Mouse (Mus musculus): ENCODE measurements at regions not wholly inside any gene's neighbourhood (a gene's known extent, or its start where the extent isn't known, plus 50 kb on each side); places are given as distances from the start of the nearest gene placed in this dataset.
A peak's percentile ranks its signal among the peaks of the same experiment; 100 is the strongest.
"Not testable (repeated sequence)": the region's sequence is repeated elsewhere in the genome, so short reads cannot be mapped to it uniquely, and the experiment has no call there.

DNA sequence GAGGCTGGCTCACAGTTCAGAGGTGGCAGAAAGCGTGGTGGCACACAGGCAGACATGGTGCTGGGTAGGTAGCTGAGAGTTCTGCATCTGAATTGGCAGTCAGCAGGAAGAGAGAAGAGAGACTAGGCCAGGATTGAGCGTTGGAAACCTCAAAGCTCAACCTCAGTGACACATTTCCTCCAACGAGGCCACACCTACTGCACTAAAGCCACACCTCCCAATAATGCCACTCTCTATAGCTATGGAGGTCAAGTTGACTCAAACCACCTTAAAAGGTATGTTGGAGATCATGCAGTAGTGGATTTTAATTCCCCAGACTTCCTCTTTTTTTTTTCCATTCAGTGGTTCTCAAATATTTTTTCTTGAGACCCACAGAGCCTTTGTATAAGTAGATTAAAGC, 57.1 kb downstream of the Ccdc54 start:
- DNase-seq: no peak

DNA sequence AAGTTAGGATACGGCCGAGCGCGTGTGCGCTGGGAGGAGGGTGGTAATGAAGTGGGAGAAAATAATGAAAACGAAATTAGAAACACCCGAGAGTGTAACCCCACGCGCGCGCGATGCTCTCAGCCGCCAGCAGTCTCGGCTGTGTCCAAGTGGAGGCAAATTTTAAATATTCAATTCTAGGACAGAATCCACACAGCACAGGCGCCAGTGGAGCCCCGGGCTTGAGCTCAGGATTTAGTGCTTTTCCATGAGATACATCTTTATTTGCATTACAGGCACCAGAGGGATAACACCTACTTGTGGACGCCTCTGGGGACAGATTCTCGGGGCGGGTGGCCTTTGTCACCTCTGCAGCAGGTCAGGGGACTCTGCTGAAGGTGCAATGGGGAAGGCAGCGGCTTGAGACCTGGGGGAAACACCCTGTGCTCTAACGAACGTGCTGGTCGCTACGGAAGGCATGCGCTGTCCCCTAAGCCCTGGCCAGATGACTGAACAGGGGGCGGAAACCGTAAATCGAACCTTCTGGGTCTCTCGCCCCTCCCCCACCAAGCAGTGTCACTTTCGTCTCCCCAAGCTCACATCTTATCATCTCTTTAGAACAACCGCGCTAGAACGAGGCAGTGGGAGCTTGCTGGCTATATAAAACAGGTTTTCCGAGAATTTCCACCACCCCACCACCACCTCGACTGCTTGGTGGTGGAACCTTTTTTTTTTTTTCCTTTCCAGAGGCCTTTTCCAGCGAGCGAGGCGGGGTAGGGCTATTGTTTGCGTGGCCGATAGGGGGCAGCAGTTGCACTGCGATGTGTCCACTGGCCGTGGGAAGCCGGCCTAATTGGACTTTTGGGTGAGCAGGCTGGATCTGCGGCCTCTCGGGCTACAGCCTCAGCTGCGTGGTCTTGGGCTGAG, 61.2 kb downstream of the Ccdc54 start:
- peak; percentile 76 for DNase-seq

DNA sequence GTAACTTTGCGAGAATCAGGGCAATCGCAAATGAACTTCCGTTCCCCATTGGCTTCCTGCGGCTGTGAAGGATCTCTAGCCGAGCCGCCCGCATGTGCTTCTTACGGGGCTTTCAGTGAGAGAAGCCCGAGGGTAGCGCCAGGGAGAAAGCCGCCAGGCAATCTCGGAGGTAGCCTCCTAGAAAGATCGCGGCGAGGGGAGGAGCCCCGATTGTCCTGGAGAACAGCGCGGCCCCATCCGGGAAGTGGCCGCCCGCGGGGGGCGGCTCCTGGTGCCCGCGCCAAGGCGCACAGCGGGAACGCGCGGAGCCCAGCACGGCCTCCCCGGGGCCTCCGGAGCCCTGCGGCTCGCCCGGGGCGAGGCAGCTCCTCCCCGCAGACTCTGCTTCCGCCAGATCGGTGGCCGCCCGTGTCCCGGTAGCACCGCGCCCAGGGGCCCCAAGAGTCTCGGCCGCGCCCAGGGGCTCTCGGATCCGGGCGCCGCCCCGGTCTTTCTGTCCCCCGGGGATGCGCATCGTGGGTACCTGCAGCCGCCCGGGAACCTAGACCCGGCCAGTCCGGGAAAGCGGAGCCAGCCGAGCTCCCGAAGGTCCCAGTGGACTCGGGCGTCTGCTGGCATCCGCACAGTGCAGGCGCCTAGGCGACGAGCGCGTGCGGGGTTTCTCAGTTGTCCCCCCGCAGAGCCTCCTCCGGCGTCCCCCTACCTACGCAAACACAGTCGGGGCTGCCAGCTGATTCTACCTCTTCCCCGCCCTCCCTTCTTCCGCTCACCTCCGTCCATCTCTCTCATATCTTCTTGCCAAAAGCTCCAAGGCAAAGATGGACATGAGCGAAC, 62.1 kb downstream of the Ccdc54 start:
- peak; percentile 74 for DNase-seq

DNA sequence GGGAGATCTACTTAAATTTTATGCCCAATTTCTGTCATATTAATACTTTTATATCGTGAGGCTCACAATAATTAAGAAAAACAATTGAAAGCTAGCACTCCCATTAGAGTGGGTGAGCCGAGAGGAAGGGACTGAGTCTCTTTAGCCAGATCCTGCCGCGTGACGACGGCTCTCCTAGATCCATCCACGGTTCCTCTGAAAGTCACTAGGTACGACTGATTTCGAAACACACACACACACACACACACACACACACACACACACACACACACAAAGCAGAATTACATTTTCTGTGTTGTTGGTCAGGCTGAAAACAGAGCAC, 62.6 kb downstream of the Ccdc54 start:
- no peak for DNase-seq

DNA sequence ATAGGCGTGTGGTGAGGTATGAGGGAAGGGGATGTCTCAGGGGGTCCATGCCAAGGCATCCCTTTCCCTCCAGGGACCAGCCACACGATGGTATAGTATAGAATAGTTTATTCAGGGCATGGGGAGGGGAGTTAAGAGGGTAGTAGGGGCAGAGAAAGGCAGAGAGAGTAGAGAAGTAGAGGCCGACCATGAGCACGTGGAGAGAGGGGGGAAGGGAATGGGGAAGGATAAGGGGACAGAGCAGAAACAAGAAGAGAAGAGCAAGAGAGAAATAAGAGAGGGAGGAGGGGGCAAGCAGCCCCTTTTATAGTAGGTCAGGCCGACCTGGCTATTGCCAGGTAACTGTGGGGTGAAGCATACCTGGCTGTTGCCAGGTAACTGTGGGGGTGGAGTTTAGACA, 64.0 kb downstream of the Ccdc54 start:
- DNase-seq: not testable (repeated sequence)

DNA sequence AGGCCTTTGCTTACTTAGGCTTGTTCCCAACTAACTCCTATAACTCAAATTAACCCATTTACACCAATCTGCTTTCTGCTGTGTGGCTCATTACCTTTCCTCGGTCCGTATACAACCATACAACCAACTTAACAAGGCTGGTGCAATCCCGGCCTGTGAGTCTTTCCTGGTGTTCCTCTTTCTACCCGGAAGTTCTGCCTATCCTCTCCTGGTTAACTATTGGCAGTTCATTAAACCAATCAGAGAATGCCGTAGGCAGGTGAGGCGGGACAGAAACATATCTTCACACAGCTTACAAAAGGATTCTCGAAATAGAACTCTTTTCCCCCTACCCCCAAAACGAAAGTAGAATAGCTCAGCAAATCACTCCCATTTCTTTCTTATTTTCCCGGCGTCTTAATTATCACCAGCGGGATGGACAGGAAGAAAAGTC, 65.0 kb downstream of the Ccdc54 start:
- DNase-seq: no peak

DNA sequence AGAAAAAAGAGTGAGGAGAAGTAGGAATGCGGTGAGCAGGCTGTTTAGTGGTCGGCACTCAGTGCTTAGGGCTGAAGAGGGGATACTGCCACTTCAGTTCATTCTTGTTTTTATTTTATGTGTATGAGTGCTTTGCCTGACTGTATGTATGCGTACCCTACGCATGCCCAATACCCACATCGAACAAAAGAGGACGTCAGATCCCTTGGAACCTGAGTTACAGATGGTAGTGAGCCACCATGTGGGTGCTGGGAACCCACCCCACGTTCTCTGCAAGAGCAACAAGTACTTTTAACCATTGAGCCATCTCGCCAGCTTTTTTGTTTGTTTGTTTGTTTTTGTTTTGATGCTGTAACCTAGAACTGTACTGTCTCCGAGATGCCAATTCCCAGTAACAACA, 65.5 kb downstream of the Ccdc54 start:
- DNase-seq: no peak

DNA sequence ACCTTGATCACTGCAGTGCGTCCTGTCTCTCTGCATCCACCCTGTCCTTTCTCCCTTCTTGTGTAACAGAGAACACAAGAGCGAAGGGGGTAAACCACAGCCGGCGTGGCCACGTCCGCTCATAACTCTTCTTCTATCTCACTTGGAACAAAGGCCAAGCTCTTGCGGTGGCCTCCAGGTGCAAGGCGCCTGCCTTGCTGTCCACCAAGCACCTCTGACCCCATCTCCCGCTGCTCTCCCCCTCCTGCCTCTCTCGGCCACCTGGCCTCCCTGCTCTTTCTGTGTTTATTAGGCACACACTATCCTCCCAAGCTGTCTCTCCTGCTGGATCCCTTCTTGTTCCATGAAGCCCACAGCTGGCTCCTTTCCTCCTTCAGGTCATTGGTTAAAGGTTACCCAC, 71.3 kb downstream of the Ccdc54 start:
- no peak for DNase-seq

DNA sequence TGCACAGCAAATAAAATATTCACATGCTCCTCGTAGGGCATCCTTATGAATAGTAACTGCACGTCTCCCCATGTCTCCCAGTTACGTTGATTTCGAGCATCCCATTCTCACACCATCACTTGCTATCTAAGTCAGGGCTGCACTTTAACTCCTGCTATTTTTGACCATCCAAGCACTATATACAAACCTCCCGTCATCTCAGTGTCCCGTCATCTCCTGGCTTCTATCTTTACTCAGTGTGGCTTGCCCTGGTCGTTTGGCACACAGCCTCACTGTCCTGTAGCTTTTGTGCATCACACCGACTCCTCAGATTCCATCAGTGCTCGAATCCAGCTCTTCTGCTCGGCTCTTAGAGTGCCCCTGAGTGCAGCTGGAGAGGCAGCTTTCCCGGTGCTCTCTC, 74.4 kb downstream of the Ccdc54 start:
- DNase-seq: no peak

DNA sequence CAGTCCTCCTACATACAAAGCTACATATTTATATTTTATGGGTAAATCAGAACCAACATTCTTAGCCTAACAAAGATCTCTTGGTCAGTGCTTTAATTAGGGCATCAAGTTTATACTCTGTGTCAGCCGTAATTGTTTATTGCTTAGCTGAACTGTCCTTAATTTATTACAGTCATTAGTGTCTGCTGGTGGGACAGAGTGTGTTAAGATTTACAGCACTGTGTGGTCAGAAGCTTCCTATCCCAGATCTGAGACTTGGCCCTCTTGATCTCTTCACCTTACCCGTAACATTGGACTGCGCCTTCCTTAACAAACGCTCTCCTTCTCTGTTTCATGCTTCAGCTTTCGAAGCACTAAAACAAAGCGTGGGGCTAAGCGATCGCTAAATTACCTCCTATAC, 75.9 kb downstream of the Ccdc54 start:
- DNase-seq: no peak

DNA sequence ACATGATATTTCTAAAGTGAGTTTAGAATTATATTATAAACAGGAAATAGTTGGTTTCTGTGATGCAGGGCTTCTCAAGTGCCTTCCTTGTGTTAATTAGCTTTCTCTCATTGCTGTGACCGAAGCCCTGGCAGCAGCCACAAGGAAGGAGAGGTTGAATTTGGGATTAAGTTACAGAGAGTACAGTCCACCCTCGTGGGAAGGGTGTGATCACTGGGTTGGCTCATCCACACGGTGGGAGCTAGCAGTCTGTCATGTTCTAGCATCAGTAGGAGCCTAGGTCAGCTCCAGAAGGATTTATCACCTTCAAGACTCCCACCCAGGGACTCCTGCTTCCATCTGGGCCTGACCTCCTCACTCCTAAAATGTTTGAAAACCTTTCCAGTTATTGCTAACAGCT, 78.9 kb downstream of the Ccdc54 start:
- DNase-seq: no peak

DNA sequence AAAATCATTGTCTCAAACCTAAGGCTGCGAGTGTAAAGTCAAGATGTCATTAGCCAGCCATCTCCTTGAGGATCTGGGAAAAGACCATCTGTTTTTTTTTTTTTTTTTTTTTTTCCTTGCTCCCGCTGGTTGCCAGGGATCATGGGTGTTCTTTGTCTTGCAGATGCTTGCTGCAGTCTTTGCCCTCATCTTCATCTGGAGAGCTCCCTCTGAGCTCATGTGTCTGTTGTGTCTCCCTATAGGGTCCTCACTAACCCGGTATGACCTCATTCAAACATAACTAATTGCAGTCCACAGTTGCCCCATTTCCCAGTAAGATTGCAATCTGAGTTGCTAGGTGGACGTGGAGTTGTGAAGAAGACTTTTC, 77.3 kb upstream of the Bbx start:
- DNase-seq: no peak

DNA sequence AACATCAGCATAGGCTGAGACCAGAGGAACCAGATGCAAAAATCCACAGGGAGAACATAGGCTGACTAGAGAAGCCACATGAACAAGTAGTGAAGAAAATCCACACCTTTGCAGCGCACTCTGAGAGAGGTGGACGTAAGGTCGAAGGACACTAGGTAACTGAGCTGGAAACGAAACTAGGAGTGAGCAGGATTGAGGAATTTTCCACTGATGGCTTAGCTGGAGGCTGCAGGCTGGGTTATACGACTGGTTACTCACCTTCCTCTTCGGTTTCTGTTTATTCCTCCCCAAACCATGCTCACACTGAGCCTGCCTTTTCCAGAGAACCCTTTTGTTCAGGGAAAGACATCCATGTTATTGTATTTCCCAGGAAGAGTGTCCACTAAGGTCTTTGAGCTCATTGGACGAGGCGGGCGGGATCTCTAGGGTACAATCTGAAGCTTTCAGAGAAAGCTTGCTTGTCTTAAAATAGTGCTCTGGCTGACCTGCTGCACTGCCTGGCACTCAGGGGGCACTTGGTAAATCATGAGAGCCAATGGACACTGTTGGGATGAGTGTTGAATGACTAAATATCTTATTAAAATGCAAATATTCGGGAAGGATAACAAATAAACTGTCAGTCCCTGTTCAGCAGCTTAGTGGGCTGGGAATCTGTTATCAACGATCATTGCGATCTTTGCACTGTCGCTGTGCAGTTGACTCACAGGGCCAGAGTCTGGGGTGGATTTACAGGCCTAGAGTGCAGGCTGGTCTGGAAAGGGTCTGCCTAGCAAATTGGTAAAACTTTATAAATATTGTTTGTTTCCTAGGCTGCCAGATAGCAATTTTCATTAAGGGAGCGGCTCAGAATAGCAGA, 76.7 kb upstream of the Bbx start:
- no peak for DNase-seq

DNA sequence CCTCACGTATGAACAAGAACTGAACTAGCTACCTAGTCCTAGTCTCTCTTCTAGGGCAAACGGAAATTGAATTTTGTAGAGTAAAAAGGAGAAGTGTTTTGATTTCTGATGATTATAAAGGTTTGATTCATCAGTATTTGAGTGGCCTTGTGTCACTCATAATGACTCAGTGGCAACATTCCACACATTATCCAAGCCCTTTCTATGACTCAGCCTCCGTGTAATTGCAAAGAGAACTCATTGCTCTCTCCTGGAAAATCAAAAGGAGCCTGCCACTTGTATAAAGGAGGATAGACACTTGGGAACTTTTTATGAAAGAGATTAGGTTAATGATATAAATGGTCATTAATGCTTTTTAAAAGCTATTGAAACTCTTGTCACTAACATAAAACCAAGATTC, 72.4 kb upstream of the Bbx start:
- DNase-seq: no peak

DNA sequence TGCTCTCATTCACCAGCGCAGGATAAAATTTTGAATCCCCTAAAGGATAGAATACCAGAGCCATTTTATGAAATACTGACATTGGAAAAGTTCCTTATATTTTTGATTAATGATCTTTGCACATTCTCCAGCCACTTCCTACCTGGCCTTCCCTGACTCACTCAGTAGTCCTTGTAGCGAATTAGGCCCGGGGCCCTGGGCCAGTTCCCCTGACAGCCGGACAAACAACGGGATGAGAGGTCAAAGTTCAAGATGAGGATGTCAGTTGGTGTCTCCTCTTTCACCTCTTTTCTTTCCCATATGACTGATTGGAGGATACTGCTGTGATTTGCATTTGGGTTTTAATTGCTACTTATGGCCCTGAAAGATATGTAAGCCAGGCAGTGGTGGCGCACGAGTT, 66.7 kb upstream of the Bbx start:
- no peak for DNase-seq

DNA sequence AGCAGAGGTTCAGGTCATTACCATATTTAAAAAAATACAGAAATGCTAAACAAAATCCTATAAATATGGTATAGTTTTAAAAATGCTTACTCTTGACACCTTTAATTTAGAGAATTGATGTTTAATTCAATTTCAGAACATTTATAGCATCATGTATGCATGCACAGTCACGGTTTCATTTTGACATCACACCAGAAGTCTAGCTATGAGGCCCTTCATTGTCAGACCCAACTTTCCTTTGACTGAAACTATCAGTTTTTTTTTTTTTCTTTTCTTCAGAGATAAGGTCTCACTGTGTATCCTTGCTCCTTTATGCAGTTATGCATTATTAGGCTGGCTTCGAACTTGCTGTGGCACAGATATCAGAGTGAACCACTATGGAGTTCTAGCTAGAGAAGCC, 61.5 kb upstream of the Bbx start:
- DNase-seq: no peak

DNA sequence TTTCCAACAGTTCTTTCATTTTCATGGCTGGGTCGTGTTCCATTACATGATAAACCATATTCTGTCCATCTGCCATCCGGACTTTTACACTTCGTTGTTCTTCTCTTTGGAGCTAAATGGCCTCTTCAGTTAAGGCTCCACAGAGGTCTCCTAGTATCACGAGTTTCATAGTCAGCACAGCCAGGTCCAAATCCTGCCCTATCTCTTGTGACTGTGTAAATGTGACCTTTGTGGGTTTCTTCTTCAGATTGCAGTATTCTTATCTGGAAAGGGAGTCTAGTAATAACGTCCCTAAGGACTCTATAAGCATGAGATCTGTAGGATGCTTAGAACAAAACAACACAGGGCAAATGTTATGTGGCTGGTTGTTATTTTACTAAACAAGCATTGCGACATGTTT, 57.1 kb upstream of the Bbx start:
- DNase-seq: no peak

DNA sequence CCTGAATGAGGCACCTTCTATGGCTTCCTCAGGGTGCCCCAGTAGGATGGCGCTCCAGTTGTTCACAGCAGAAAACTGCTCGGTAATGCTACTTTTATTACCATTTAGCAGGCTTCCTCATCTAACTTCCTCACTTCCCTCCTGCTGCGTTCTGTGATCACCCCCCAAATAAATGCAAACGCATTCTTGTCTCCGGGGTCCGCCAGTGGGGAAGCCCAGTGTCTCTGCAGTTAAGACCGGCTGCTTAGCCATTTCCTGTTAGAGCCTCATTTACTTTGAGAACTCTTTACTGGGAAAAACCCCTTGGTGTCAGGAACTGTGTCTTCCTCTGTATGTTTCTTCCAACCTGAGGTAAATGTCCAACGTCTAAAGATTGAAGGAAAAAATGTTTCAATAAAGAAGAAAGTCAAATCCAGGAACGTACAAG, 50.2 kb upstream of the Bbx start:
- DNase-seq: no peak

Data from gastrocnemius, postnatal 25 days (tissue).